Mouse (Mus musculus) kidney, embryonic 15.5 days (tissue): ENCODE measurements at regions not wholly inside any gene's neighbourhood (a gene's known extent, or its start where the extent isn't known, plus 50 kb on each side); places are given as distances from the start of the nearest gene placed in this dataset.

Source experiments
- ATAC-seq: fragments of 200-750 bp; cut with Nextera tagmentation; replicated peaks from 2 replicates; pipeline ENCODE4 v1.8.0; 2017; ENCODE audit warnings: moderate TSS enrichment; ENCODE audit not compliant: low FRiP score
- H3K27ac ChIP-seq: fragments of 300-500 bp; sonication (generic); 2 replicates; pipeline ENCODE4 v1.5.1; 2015; ENCODE audit warnings: mild to moderate bottlenecking, inconsistent platforms
- H3K27me3 ChIP-seq: fragments of 300-500 bp; sonication (generic); 2 replicates; pipeline ENCODE4 v1.6.1; 2015; ENCODE audit warnings: inconsistent platforms
- H3K36me3 ChIP-seq: fragments of 300-500 bp; sonication (generic); 2 replicates; pipeline ENCODE4 v1.6.1; 2015; ENCODE audit warnings: inconsistent platforms
- H3K4me1 ChIP-seq: fragments of 300-500 bp; sonication (generic); 2 replicates; pipeline ENCODE4 v1.6.1; 2015; ENCODE audit warnings: inconsistent platforms
- H3K4me2 ChIP-seq: fragments of 300-500 bp; sonication (generic); 2 replicates; pipeline ENCODE4 v1.6.1; 2015; ENCODE audit warnings: moderate library complexity, mild to moderate bottlenecking, inconsistent platforms
- H3K4me3 ChIP-seq: fragments of 300-500 bp; sonication (generic); replicated peaks from 2 replicates; pipeline ENCODE4 v1.5.1; 2015; ENCODE audit warnings: mild to moderate bottlenecking, inconsistent platforms
- H3K9ac ChIP-seq: fragments of 300-500 bp; sonication (generic); 2 replicates; pipeline ENCODE4 v1.6.1; 2015; ENCODE audit warnings: mild to moderate bottlenecking, inconsistent platforms
- H3K9me3 ChIP-seq: fragments of 300-500 bp; sonication (generic); replicated peaks from 2 replicates; pipeline ENCODE4 v1.6.1; 2016; ENCODE audit warnings: inconsistent platforms
- WGBS: fragments of 180-500 bp; shearing (Covaris S2); methylation state at CpG from one replicate; pipeline ENCODE4 v1.1.7; 2015; ENCODE audit warnings: mixed read lengths; 5-methylcytosine and 5-hydroxymethylcytosine counted together

DNA sequence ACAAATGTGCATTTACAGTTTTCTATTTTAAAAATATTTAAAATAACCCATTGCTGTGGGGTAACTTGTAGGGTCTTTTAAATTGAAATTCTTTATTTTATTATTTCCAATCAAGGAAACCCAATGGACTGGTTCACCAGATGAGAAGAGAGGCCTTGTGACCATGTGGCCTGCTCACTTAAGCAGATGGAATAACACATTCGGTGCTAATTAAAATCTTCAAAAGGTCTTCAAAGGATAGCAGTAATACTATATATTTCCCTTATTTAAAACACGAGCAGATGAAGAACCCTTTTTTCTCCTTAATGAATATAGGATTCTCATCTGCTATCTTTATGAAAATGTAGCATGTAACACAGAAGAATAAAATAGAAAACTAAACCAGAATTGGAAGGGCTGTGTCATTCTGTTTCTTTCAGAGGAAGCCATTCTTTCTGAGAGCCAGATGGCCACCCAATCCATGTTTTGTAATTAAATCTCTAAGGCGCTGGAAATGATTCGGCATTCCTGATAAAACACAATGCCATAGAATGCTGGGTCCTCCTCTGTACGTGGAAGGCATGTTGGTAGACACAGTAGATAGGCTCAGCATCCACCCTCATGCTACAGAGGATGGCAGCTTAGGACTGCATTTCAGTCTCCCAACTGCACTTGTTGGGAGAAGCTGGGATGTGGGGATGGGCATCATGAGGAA is 134.4 kb upstream of the Cttnbp2 start:
- Histone ChIP-seq H3K4me2 (no peak overlapping the region), H3K4me1 (no peaks in the 10 kb centered on the region), H3K27ac (no peak overlapping the region), H3K9me3 (no peaks in the 10 kb centered on the region), H3K36me3 (no peaks in the 10 kb centered on the region), H3K9ac (no peak overlapping the region), H3K27me3 (no peaks in the 10 kb centered on the region), H3K4me3 (no peak overlapping the region)
- WGBS = 84% methylated on average over 5 of the region's 5 CpGs
- ATAC-seq = no peak

DNA sequence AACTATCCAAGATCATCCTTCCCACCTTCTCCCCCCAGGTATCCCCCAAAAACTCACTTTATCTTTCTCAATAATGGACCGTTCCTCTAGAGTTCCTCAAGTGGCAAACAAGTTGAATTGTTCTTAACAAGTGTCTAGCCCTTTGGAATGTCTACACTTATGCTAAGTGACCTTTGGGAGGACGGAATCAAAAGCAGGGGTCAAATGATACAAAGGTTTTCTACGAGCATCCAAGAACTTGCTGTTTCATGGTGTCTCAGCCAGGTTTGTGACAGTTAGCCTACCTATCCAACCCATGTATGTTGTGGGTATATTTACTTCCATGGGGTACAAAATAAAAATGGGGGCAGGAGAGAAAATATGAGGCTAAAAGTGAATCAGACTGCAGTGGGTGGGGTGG is 136.7 kb upstream of the Cttnbp2 start:
- Histone ChIP-seq H3K4me3 (no peak overlapping the region), H3K4me1 (no peaks in the 10 kb centered on the region), H3K9ac (no peak overlapping the region), H3K27ac (no peak overlapping the region), H3K27me3 (no peaks in the 10 kb centered on the region), H3K36me3 (no peaks in the 10 kb centered on the region), H3K9me3 (no peaks in the 10 kb centered on the region), H3K4me2 (no peak overlapping the region)
- ATAC-seq = no peak
- 93% methylated on average over 3 of the region's 3 CpGs for WGBS

DNA sequence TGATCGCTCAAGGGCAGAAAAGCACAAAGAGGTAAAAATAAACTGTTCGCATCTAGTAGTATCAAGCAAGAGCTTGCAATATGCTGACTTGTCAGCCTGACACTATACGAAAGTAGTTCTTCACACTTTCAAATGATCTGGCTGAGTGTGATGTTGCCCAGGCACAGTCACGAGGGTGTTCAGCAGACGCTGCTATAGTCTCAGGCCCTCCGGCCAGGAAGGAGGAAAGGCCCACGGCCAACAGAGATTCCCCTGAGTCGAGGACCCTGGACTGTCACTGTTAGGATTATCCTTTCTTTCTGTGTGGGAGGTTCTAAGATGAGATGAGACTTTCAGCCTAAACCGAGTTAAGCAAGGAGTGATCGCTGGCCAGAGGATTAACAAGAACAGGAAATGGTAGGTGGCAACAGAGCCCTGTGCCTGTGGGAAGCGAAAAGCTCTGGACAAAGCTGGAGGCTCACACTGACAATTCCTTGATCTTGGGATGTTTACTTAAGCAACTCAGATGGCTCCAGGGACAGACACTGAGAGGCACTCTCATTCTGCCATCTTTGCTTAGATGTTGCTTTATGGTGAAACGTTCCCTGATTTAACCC is 137.5 kb upstream of the Cttnbp2 start:
- no peaks in the 10 kb centered on the region for H3K27me3 ChIP-seq
- no peaks in the 10 kb centered on the region for H3K9me3 ChIP-seq
- H3K4me1 ChIP-seq = no peaks in the 10 kb centered on the region
- H3K36me3 ChIP-seq = no peaks in the 10 kb centered on the region
- H3K4me3 ChIP-seq = no peak overlapping the region
- no peak overlapping the region for H3K9ac ChIP-seq
- WGBS = 59% methylated on average over 12 of the region's 12 CpGs
- no peak overlapping the region for H3K27ac ChIP-seq
- H3K4me2 ChIP-seq = no peak overlapping the region
- no peak for ATAC-seq

DNA sequence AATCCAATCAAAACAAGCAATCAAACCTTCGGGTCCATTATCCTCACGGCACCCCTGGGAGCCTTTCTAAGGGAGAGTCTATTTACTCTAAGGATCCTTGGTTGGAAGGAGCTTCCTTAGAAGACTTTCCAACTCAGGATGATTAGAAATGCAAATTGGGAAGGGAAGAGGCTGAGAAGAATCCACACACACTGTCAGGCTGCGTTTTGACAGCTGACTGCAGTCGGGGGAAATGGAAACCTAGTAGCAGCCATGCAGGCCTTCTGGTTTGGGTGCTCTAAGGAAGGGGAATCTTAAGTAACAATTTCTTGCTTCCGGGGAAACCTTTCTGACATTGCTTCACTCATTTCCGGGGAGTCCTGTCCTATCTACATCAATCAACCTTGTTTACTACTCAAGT is 139.6 kb upstream of the Cttnbp2 start:
- 54% methylated on average over 6 of the region's 6 CpGs for WGBS
- no peak for ATAC-seq
- no peak overlapping the region for H3K4me3 ChIP-seq

DNA sequence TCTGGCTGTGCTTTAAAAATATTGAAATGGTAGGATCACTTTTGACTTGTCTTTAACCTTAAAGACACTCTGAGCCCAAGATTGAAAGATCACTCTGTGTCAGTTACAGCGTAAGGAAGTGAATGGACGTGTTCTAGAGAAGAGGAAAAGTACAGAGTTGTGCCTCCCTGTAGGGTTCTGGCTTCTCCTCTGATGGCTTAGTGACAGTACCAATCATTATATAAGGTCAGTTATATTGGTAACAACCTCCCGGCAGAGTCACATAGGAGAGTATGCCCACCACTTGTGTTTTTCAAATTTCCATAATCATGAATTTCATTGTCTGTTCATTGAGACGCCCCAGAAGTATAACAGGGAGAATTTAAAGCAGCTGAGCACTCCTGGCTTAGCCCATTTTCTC is 141.6 kb upstream of the Cttnbp2 start:
- no peaks in the 10 kb centered on the region for H3K9me3 ChIP-seq
- no peak overlapping the region for H3K4me3 ChIP-seq
- WGBS = 89% methylated on average over 4 of the region's 4 CpGs
- H3K27me3 ChIP-seq = no peaks in the 10 kb centered on the region
- no peaks in the 10 kb centered on the region for H3K4me1 ChIP-seq
- no peak overlapping the region for H3K4me2 ChIP-seq
- ATAC-seq = no peak
- H3K36me3 ChIP-seq = no peaks in the 10 kb centered on the region
- no peak overlapping the region for H3K9ac ChIP-seq
- H3K27ac ChIP-seq = no peak overlapping the region

More for the DNA sequence above, 139.6 kb upstream of the Cttnbp2 start:
- H3K27ac ChIP-seq = no peak overlapping the region
- H3K4me1 ChIP-seq = no peaks in the 10 kb centered on the region
- no peaks in the 10 kb centered on the region for H3K27me3 ChIP-seq
- no peak overlapping the region for H3K9ac ChIP-seq
- H3K4me2 ChIP-seq = no peak overlapping the region
- no peaks in the 10 kb centered on the region for H3K36me3 ChIP-seq
- H3K9me3 ChIP-seq = no peaks in the 10 kb centered on the region

DNA sequence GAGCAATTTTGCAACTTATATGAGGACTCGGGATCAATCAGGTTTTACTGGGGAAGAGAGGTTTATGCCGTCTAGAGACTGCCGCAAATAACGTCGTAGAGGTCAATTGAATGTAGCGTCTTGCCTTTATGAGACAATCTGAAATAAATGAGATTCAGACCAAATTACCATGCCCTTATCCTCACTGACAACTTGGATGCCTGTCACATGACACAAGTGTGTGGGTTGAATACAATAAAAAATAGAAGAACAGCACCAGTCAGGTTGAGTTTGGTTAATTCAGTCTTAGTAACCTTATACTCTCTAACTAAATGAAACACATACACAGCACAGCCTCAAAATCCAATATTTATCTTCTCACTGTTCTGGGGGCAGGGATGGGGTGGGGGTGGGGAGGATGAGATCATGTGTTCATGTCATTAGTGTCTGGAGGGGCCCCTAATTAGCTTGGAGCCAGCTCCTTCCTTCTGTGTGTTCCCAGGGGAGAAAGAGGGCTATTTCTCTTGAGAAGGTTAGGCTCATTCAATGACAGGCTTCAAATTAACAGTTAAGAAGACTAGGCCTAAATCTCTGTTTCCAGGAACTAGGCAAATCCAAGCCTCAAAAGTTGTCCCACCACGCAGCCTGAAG is 142.2 kb upstream of the Cttnbp2 start:
- H3K9me3 ChIP-seq = no peaks in the 10 kb centered on the region
- no peaks in the 10 kb centered on the region for H3K27me3 ChIP-seq
- no peak overlapping the region for H3K4me3 ChIP-seq
- no peak for ATAC-seq
- no peaks in the 10 kb centered on the region for H3K36me3 ChIP-seq
- H3K4me1 ChIP-seq = no peaks in the 10 kb centered on the region
- WGBS = 70% methylated on average over 7 of the region's 7 CpGs
- H3K4me2 ChIP-seq = no peak overlapping the region
- H3K9ac ChIP-seq = no peak overlapping the region
- no peak overlapping the region for H3K27ac ChIP-seq

DNA sequence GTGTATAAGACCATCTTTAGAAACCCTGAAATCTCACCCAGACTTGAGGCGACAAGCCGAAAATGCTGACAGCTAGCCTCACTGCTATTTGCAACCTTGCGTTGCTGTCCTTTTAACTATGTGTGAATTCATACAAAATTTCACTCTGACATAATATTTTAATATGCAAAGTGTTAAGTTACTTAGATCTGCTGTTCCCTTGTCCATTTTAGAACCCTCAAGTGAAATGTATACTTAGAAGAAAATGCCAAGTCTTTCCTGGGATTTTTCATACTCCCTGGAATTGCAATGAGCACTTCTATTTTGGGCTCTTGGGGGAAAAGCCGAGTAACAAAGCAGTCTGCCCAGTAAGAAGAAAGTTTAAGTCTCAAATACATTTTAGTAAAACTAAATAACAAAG is 150.0 kb upstream of the Cttnbp2 start:
- 94% methylated on average over 4 of the region's 4 CpGs for WGBS
- no peaks in the 10 kb centered on the region for H3K36me3 ChIP-seq
- no peak overlapping the region for H3K4me2 ChIP-seq
- no peaks in the 10 kb centered on the region for H3K9me3 ChIP-seq
- H3K27ac ChIP-seq = no peak overlapping the region
- H3K4me3 ChIP-seq = no peak overlapping the region
- H3K4me1 ChIP-seq = no peaks in the 10 kb centered on the region
- ATAC-seq = no peak
- no peak overlapping the region for H3K9ac ChIP-seq
- H3K27me3 ChIP-seq = no peaks in the 10 kb centered on the region

DNA sequence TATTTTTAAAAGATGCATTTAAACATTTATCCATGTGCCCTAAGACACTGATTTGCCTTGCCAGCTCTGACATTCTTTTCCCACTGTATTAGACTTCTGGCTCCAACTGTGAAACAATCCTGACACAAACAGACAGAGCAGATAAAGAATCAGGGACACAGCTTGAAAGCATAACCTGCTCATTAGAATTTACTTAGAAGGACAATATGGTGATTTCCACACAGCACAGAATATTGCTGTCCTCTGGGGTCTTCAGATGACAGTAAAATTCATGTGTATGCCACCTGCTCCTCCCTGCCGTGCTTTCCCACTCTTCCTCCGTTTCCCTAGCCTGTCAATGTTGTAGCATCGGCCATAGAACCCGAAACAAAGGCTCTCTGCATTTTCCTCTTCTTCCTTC is 151.3 kb upstream of the Cttnbp2 start:
- Histone ChIP-seq H3K4me1 (no peaks in the 10 kb centered on the region), H3K36me3 (no peaks in the 10 kb centered on the region), H3K9me3 (no peaks in the 10 kb centered on the region), H3K27me3 (no peaks in the 10 kb centered on the region), H3K27ac (no peak overlapping the region), H3K4me2 (no peak overlapping the region), H3K4me3 (no peak overlapping the region), H3K9ac (no peak overlapping the region)
- no peak for ATAC-seq
- 91% methylated on average over 4 of the region's 4 CpGs for WGBS

DNA sequence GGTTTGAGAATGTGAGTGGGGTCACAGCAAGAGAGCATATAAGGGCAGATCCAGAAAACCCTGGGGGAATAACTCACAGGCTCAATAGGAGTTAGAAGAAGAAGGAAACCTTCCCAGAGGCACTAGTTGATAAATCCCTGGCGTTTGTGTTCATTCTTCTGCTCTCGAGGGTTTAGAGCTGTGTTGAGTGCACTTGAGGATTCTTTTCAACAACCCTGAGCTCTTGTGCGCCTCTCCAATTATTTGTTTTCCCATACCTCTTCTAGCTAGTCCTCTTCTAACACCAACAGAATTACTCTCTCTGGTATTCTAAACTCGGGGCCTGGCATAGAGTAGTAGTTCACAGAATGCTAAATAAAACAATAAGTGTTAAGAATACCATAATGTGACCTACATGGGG is 151.9 kb upstream of the Cttnbp2 start:
- Histone ChIP-seq H3K4me1 (no peaks in the 10 kb centered on the region), H3K4me3 (no peak overlapping the region), H3K27ac (no peak overlapping the region), H3K36me3 (no peaks in the 10 kb centered on the region), H3K27me3 (no peaks in the 10 kb centered on the region), H3K9ac (no peak overlapping the region), H3K4me2 (no peak overlapping the region), H3K9me3 (no peaks in the 10 kb centered on the region)
- WGBS = 90% methylated on average over 4 of the region's 4 CpGs
- ATAC-seq = no peak

DNA sequence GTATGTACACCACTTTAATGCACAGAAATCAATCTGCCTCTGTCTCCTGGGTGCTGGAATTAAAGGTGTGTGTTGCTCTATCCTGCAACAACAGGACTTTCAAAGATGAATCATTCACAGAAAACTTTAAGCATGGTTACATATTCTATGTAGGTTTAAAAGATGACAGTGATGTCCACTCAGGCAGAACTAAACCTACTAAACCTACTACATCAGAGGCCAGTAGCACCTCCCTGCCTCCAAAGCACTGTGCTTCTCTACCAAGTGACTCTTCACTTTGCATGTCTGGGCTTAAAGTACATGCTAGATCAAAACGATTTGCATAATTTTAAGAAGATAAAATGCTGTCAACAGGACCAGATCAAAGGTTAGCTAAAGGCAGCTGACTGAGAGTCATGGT is 156.0 kb upstream of the Cttnbp2 start:
- Histone ChIP-seq H3K9ac (no peak overlapping the region), H3K4me3 (no peak overlapping the region), H3K36me3 (no peaks in the 10 kb centered on the region), H3K27ac (no peak overlapping the region), H3K9me3 (no peaks in the 10 kb centered on the region), H3K4me2 (no peak overlapping the region), H3K4me1 (no peaks in the 10 kb centered on the region), H3K27me3 (no peaks in the 10 kb centered on the region)
- WGBS = 88% methylated on average over 1 of the region's 1 CpGs
- 0 out of 2 replicates have a peak, but pooled peaks have one; percentile 25 for ATAC-seq

DNA sequence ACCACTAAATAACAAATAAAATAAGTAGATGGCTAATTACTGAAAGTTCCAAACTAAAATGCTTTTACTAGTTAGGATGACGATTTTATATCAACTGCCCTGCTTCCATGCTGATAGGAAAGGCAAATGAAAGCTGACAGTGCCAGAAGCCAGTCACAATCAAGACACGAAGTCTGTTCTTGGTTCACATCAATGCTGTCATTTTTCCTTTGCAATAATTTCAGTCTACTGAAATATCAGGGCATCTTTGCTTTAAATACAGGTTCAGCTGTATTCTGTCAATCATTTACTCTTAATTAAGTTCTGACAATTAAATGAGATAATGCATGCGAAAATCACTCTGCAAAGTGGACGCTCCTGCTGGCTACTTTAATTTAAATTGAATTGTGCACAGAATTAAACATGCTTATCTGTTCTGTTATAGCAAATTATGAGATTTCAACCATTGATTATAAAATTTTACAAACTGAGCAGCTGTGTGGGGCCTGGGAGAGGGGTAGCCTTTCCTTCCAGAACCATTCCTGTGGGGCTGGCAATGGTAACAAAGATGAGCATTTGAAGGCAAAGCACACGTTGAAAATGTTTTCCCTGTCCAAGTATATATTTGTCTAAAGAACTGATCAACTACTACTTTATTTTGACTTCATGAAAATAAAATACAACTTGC is 160.1 kb upstream of the Cttnbp2 start:
- H3K4me2 ChIP-seq = no peak overlapping the region
- H3K27ac ChIP-seq = no peak overlapping the region
- no peak for ATAC-seq
- 75% methylated on average over 5 of the region's 5 CpGs for whole genome bisulfite sequencing
- no peaks in the 10 kb centered on the region for H3K4me1 ChIP-seq
- no peak overlapping the region for H3K9ac ChIP-seq
- H3K36me3 ChIP-seq = no peaks in the 10 kb centered on the region
- no peaks in the 10 kb centered on the region for H3K27me3 ChIP-seq
- H3K9me3 ChIP-seq = no peaks in the 10 kb centered on the region
- H3K4me3 ChIP-seq = no peak overlapping the region

DNA sequence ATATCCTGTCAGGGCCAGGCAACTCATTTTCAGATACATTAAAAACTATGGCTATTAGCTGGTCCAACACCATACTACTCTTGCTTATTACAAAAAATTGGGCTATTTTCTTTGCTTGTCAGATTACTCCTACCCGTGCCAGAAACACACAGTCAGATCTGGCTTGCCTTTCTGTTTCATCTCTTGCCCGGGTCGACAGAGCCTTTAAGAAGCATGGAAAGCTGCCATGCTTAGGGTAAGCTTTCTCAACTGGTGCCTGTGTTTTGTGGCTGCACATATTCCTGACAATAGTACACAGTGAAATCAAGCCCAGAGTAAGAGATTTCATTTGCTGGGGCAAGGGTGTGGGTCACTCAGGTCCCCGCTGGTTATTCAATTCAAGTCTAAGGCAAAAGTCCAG is 162.5 kb upstream of the Cttnbp2 start:
- Histone ChIP-seq H3K9ac (no peak overlapping the region), H3K27me3 (no peaks in the 10 kb centered on the region), H3K4me3 (no peak overlapping the region), H3K4me1 (no peaks in the 10 kb centered on the region), H3K4me2 (no peak overlapping the region), H3K9me3 (no peaks in the 10 kb centered on the region), H3K27ac (no peak overlapping the region), H3K36me3 (no peaks in the 10 kb centered on the region)
- no peak for ATAC-seq
- 88% methylated on average over 4 of the region's 4 CpGs for WGBS
